ENCODE assay signal across 31 mouse cellular contexts in the genomic region with DNA sequence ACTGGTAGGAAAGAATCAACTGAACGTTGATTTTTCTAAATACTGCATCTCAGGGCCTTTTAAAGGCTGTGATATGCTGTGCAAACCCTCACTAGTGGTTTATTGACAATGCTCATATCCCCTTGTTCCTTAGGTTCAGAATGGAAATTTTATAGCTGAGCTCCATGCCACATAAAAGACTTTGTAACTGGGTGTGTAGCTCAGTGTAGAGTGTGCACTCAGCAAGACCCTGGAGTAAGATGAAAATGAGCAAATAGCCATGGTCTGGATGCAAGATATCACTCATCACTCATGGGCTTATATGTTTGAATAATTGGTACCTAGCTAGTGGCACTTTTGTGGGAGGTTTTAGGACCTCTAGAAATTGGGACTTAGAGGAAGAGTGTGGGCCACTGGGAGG.
"Had no signal": no experiment of that assay in that cellular context is flagged by ENCODE, and none has a peak within 500 bp of the region (broad histone marks: within the 10 kb centered on the region; RNA-seq: fewer than 3 reads in every experiment).

No protein-coding gene starts in this region.

- H3K4me3 ChIP-seq: limb, embryonic 10.5 days; limb, embryonic 12.5 days; limb, embryonic 13.5 days; limb, embryonic 15.5 days; liver, embryonic 12.5 days; liver, embryonic 13.5 days; liver, embryonic 15.5 days; lung, embryonic 15.5 days; megakaryocyte, embryonic 14.5 days; midbrain, embryonic 10.5 days; midbrain, embryonic 12.5 days; midbrain, embryonic 13.5 days; midbrain, embryonic 15.5 days; myocyte had no signal

- H3K27ac ChIP-seq: limb, embryonic 10.5 days; limb, embryonic 12.5 days; limb, embryonic 13.5 days; limb, embryonic 15.5 days; liver, embryonic 12.5 days; liver, embryonic 13.5 days; liver, embryonic 14.5 days; liver, embryonic 15.5 days; lung, embryonic 15.5 days; macrophage; midbrain, embryonic 10.5 days; midbrain, embryonic 12.5 days; midbrain, embryonic 13.5 days; midbrain, embryonic 15.5 days had no signal

- H3K36me3 ChIP-seq: limb, embryonic 10.5 days; limb, embryonic 12.5 days; limb, embryonic 13.5 days; limb, embryonic 15.5 days; liver, embryonic 12.5 days; liver, embryonic 13.5 days; liver, embryonic 15.5 days; lung, embryonic 15.5 days; midbrain, embryonic 10.5 days; midbrain, embryonic 12.5 days; midbrain, embryonic 13.5 days; midbrain, embryonic 15.5 days had no signal

- DNase-seq: left cerebral cortex, postnatal 4 days; liver; liver, embryonic 13.5 days; liver, postnatal 0 days; lung, adult 18-20 months; lung, adult 2 months; lung, embryonic 14.5 days; lung, postnatal 10 days; lung, postnatal 14 days; lung, postnatal 36 days; lung, postnatal 4 days; midbrain, embryonic 14.5 days had no signal

- H3K4me2 ChIP-seq: limb, embryonic 12.5 days; limb, embryonic 13.5 days; limb, embryonic 15.5 days; liver, embryonic 11.5 days; liver, embryonic 12.5 days; liver, embryonic 13.5 days; liver, embryonic 15.5 days; lung, embryonic 14.5 days; lung, embryonic 15.5 days; midbrain, embryonic 11.5 days; midbrain, embryonic 12.5 days; midbrain, embryonic 13.5 days; midbrain, embryonic 15.5 days had no signal

- ATAC-seq: liver, embryonic 12.5 days; liver, postnatal 0 days; lung, postnatal 0 days; midbrain, embryonic 13.5 days; midbrain, embryonic 15.5 days; midbrain, embryonic 16.5 days had no signal

- H3K4me1 ChIP-seq: limb, embryonic 10.5 days; limb, embryonic 12.5 days; limb, embryonic 13.5 days; limb, embryonic 15.5 days; liver, embryonic 12.5 days; liver, embryonic 13.5 days; liver, embryonic 15.5 days; lung, embryonic 15.5 days; megakaryocyte, embryonic 14.5 days; midbrain, embryonic 10.5 days; midbrain, embryonic 12.5 days; midbrain, embryonic 13.5 days; midbrain, embryonic 15.5 days had no signal

- H3K27me3 ChIP-seq: limb, embryonic 12.5 days; limb, embryonic 13.5 days; limb, embryonic 15.5 days; liver, embryonic 13.5 days; lung, embryonic 15.5 days; midbrain, embryonic 12.5 days; midbrain, embryonic 13.5 days; midbrain, embryonic 15.5 days had no signal

- H3K9ac ChIP-seq: limb, embryonic 12.5 days; limb, embryonic 13.5 days; limb, embryonic 15.5 days; liver, embryonic 12.5 days; liver, embryonic 13.5 days; liver, embryonic 14.5 days; liver, embryonic 15.5 days; liver, postnatal 0 days; lung, embryonic 14.5 days; lung, embryonic 15.5 days; midbrain, embryonic 12.5 days; midbrain, embryonic 13.5 days; midbrain, embryonic 15.5 days had no signal

- H3K9me3 ChIP-seq: limb, embryonic 10.5 days; limb, embryonic 12.5 days; limb, embryonic 13.5 days; limb, embryonic 15.5 days; liver, embryonic 12.5 days; liver, embryonic 13.5 days; liver, embryonic 15.5 days; lung, embryonic 15.5 days; midbrain, embryonic 10.5 days; midbrain, embryonic 12.5 days; midbrain, embryonic 13.5 days; midbrain, embryonic 15.5 days had no signal
